Mouse (Mus musculus) small intestine, adult 2 months (tissue): ENCODE results near the gene Osgep. TPM values are rescaled to one million over a fixed set of nuclear protein-coding genes. Genes with fewer than 3 reads are reported as not detected.

ENCODE experiments used
- H3K27ac ChIP-seq: fragments of 200-500 bp; 2 replicates; pipeline ENCODE4 v1.5.1; 2012; ENCODE audit warnings: low read depth, low read length, control low read depth, inconsistent platforms; ENCODE audit not compliant: insufficient read depth
- H3K27me3 ChIP-seq: fragments of 200-500 bp; 2 replicates; pipeline ENCODE4 v1.6.1; 2012; ENCODE audit warnings: mild to moderate bottlenecking, moderate library complexity, low read length, inconsistent platforms; ENCODE audit not compliant: control insufficient read depth, insufficient read depth
- H3K36me3 ChIP-seq: fragments of 200-500 bp; 2 replicates; pipeline ENCODE4 v1.6.1; 2012; ENCODE audit warnings: mild to moderate bottlenecking, low read length, control low read depth, inconsistent platforms; ENCODE audit not compliant: control insufficient read depth, insufficient read depth
- H3K4me1 ChIP-seq: fragments of 200-500 bp; 2 replicates; pipeline ENCODE4 v1.6.1; 2012; ENCODE audit warnings: low read length, inconsistent platforms, mixed read lengths; ENCODE audit not compliant: control insufficient read depth, insufficient read depth, insufficient read length
- H3K4me3 ChIP-seq: fragments of 200-500 bp; 2 replicates; pipeline ENCODE4 v1.5.1; 2012; ENCODE audit warnings: low read depth, mild to moderate bottlenecking, control low read depth, inconsistent platforms, low read length, moderate library complexity
- CTCF ChIP-seq: fragments of 200-500 bp; IDR thresholded peaks from 2 replicates; pipeline ENCODE4 v1.5.1; 2012; ENCODE audit warnings: low read depth, mild to moderate bottlenecking, control low read depth, inconsistent platforms, low read length, moderate library complexity, mixed read lengths; ENCODE audit not compliant: insufficient replicate concordance, insufficient read length; ENCODE audit errors: extremely low read depth
- POLR2A ChIP-seq: fragments of 200-500 bp; IDR thresholded peaks from 2 replicates; pipeline ENCODE4 v1.6.1; 2012; ENCODE audit warnings: low read depth, mild to moderate bottlenecking, control low read depth, inconsistent platforms, low read length, moderate library complexity
- WGBS: fragments of 180-500 bp; shearing (Covaris S2); methylation state at CpG from one replicate; pipeline ENCODE4 v1.1.7; 2018; 5-methylcytosine and 5-hydroxymethylcytosine counted together
- polyA plus RNA-seq: library from polyadenylated mRNA; depleted of rRNA; stranded (reverse); fragments of >200 nt; gene quantifications from 2 replicates; pipeline ENCODE4 v1.2.3, GENCODE M21; 2012; rRNA removed

The Osgep gene
- polyA plus RNA-seq, 1 experiment: 97.3 TPM

GRCm38 (mm10) chr14:50862641-50863040 is 62.1 kb downstream of the Osgep start:
- Histone ChIP-seq H3K4me3 (no peak overlapping the region), H3K27ac (no peak overlapping the region), H3K4me1 (peaks cover 8% of the 10 kb centered on the region; the same call in 1 of the 2 replicates), H3K36me3 (peaks cover 74% of the 10 kb centered on the region), H3K27me3 (no peaks in the 10 kb centered on the region)
- TF ChIP-seq POLR2A (no peak), CTCF (no peak)
- 92% methylated on average over 10 of the region's 10 CpGs for WGBS

Other genes starting within 250 kb of the Osgep start
- not detected in 2 replicates for gene Olfr747, start 231.7 kb downstream of the Osgep start, polyA plus RNA-seq
- gene Olfr748, start 217.5 kb downstream of the Osgep start, polyA plus RNA-seq: not detected in 2 replicates
- gene Olfr749, start 179.8 kb downstream of the Osgep start, polyA plus RNA-seq: not detected in 2 replicates
- 6.8 and 13.5 TPM in 2 replicates for gene Ttc5, start 139.4 kb downstream of the Osgep start, polyA plus RNA-seq
- not detected in 2 replicates for gene Ccnb1ip1, start 117.2 kb downstream of the Osgep start, polyA plus RNA-seq
- 2.9 and 5.8 TPM in 2 replicates for gene Parp2, start 117.1 kb downstream of the Osgep start, polyA plus RNA-seq
- gene Tep1, start 54.3 kb downstream of the Osgep start, polyA plus RNA-seq: 48.1 and 105 TPM in 2 replicates
- 0.29 and 1.7 TPM in 2 replicates for gene Klhl33, start 27.4 kb downstream of the Osgep start, polyA plus RNA-seq
- gene Apex1, start 75 bp upstream of the Osgep start, polyA plus RNA-seq: 9.6 and 20.0 TPM in 2 replicates
- gene Pip4p1, start 6.0 kb upstream of the Osgep start, polyA plus RNA-seq: 50.9 and 93.1 TPM in 2 replicates
- gene Pnp, start 6.2 kb upstream of the Osgep start, polyA plus RNA-seq: 59.2 and 116 TPM in 2 replicates
- not detected in 2 replicates for gene Gm49342, start 19.6 kb upstream of the Osgep start, polyA plus RNA-seq
- gene Pnp2, start 31.1 kb upstream of the Osgep start, polyA plus RNA-seq: 63.7 and 87.2 TPM in 2 replicates
- gene Rnase10, start 82.9 kb upstream of the Osgep start, polyA plus RNA-seq: not detected in 2 replicates
- gene Rnase9, start 117.0 kb upstream of the Osgep start, polyA plus RNA-seq: not detected in 2 replicates
- not detected in 2 replicates for gene Rnase11, start 125.3 kb upstream of the Osgep start, polyA plus RNA-seq
- not detected in 2 replicates for gene Rnase12, start 132.8 kb upstream of the Osgep start, polyA plus RNA-seq
- gene Olfr750, start 149.5 kb upstream of the Osgep start, polyA plus RNA-seq: 0.01 TPM in 1 of 2 replicates, not detected in the other
- gene Rnase4, start 166.2 kb upstream of the Osgep start, polyA plus RNA-seq: 120 and 130 TPM in 2 replicates
- 21.1 and 27.1 TPM in 2 replicates for gene Ang, start 166.3 kb upstream of the Osgep start, polyA plus RNA-seq
- gene Eddm3b, start 189.5 kb upstream of the Osgep start, polyA plus RNA-seq: not detected in 2 replicates
- gene Rnase6, start 199.0 kb upstream of the Osgep start, polyA plus RNA-seq: 9.7 and 15.0 TPM in 2 replicates
- gene Rnase1, start 221.9 kb upstream of the Osgep start, polyA plus RNA-seq: 47.1 and 6,983 TPM in 2 replicates
- not detected in 2 replicates for gene Rnase2b, start 237.4 kb upstream of the Osgep start, polyA plus RNA-seq